Comparison of ENCODE assay signal across 15 mouse cellular contexts in genomic region chr10:62239270-62239669, GRCm38 (mm10). TPM values are rescaled to one million over a fixed set of nuclear protein-coding genes. Genes with fewer than 3 reads are reported as not detected.
DNase-seq lines count a peak whose midpoint lies in the region; ATAC-seq and TF ChIP-seq lines count a peak whose summit lies in the region.
"Had no signal": no experiment of that assay in that cellular context is flagged by ENCODE, and none has a peak within 500 bp of the region (broad histone marks: within the 10 kb centered on the region; RNA-seq: fewer than 3 reads in every experiment).

No protein-coding gene starts in this region.

- no peak overlapping the region for H3K4me3 ChIP-seq in left cerebral cortex, adult 2 months
- no peak overlapping the region for H3K4me3 ChIP-seq in forebrain, postnatal 0 days (ENCODE audit: low read depth, low read length)
- H3K4me3 ChIP-seq: embryonic facial prominence, embryonic 13.5 days; forebrain, embryonic 13.5 days; heart, embryonic 10.5 days had no signal

- no peak for ATAC-seq in forebrain, postnatal 0 days
- ATAC-seq: forebrain, embryonic 13.5 days had no signal

- peak; percentile 68 for DNase-seq in cerebellum, postnatal 10 days
- no peak for DNase-seq in cerebellum, adult 11-12 months
- no peak for DNase-seq in left cerebral cortex, adult 2 months (ENCODE audit: extremely low spot score in 1 of 2, low spot score in 2 of 2)
- DNase-seq in left cerebral cortex, postnatal 25 days (ENCODE audit: low spot score in 2 of 2), result no peak
- DNase-seq in kidney, adult 11 months, result peak; percentile 93
- DNase-seq in kidney, postnatal 36 days, result peak; percentile 84 to 91
- no peak for DNase-seq in spleen, adult 18-20 months
- no peak for DNase-seq in forebrain, postnatal 0 days
- DNase-seq: adrenal gland, postnatal 36 days; thymus, postnatal 25 days had no signal

- H3K4me2 ChIP-seq in forebrain, postnatal 0 days (ENCODE audit: low read depth), result no peak overlapping the region
- H3K4me2 ChIP-seq: embryonic facial prominence, embryonic 13.5 days; forebrain, embryonic 13.5 days had no signal

- intact Hi-C loops in left cerebral cortex, adult 2 months (cut with DNase I), result no loop called here
- intact Hi-C loops in left cerebral cortex, postnatal 25 days (cut with DNase I), result no loop called here

- peak overlapping the region; percentile 13; the same call in 1 of the 2 replicates for H3K27ac ChIP-seq in left cerebral cortex, adult 2 months
- H3K27ac ChIP-seq in forebrain, postnatal 0 days (ENCODE audit: low read depth, low read length), result no peak overlapping the region
- H3K27ac ChIP-seq: embryonic facial prominence, embryonic 13.5 days; forebrain, embryonic 13.5 days; heart, embryonic 10.5 days had no signal

- no peak overlapping the region for H3K9ac ChIP-seq in forebrain, postnatal 0 days
- H3K9ac ChIP-seq: embryonic facial prominence, embryonic 13.5 days; forebrain, embryonic 13.5 days had no signal

- TF ChIP-seq CTCF in left cerebral cortex, adult 2 months (IDR thresholded peaks at IDR 0.05), result no peak
- no peak for TF ChIP-seq CTCF in forebrain, postnatal 0 days (IDR thresholded peaks at IDR 0.05; ENCODE audit: low read depth)

- H3K9me3 ChIP-seq in forebrain, postnatal 0 days (ENCODE audit: low read length), result no peaks in the 10 kb centered on the region
- H3K9me3 ChIP-seq: embryonic facial prominence, embryonic 13.5 days; forebrain, embryonic 13.5 days; heart, embryonic 10.5 days had no signal

- H3K4me1 ChIP-seq in forebrain, postnatal 0 days (ENCODE audit: insufficient read depth), result no peaks in the 10 kb centered on the region
- H3K4me1 ChIP-seq: embryonic facial prominence, embryonic 13.5 days; forebrain, embryonic 13.5 days had no signal

- no peaks in the 10 kb centered on the region for H3K27me3 ChIP-seq in forebrain, postnatal 0 days (ENCODE audit: insufficient read depth, low read length)
- H3K27me3 ChIP-seq: embryonic facial prominence, embryonic 13.5 days; forebrain, embryonic 13.5 days had no signal

- no peaks in the 10 kb centered on the region for H3K36me3 ChIP-seq in forebrain, postnatal 0 days (ENCODE audit: insufficient read depth)
- H3K36me3 ChIP-seq: embryonic facial prominence, embryonic 13.5 days; heart, embryonic 10.5 days had no signal

- WGBS in forebrain, postnatal 0 days, result 45% methylated on average over 6 of the region's 6 CpGs

RNA-seq across cellular contexts. Expression of gene Tspan15, which starts 8.2 kb away (rescaled TPM):
- total RNA-seq in left cerebral cortex, adult 2 months (2021), result 10 to 100 TPM in 1 of 2 experiments, 1 to 10 TPM in 1; 8.5 to 10.4 TPM
- 10 to 100 TPM; 11.1 to 13.7 TPM for total RNA-seq in left cerebral cortex, postnatal 25 days (2021)
- 7.2 and 11.6 TPM in 2 replicates for total RNA-seq in forebrain, postnatal 0 days (2014; rRNA removed)
- 11.6 and 15.2 TPM in 2 replicates for polyA plus RNA-seq in forebrain, postnatal 0 days (2015; fragmentation: Nextera tagmentation; extraction: Ambion mirVana)

RNA-seq across cellular contexts. Expression of gene Tacr2, which starts 13.0 kb away (rescaled TPM):
- total RNA-seq in left cerebral cortex, adult 2 months (2021), result under 1 TPM in 1 of 2 experiments, not detected in 1; 0.34 TPM
- under 1 TPM; 0.16 to 0.18 TPM for total RNA-seq in left cerebral cortex, postnatal 25 days (2021)
- not detected in 2 replicates for total RNA-seq in forebrain, postnatal 0 days (2014; rRNA removed)
- polyA plus RNA-seq in forebrain, postnatal 0 days (2015; fragmentation: Nextera tagmentation; extraction: Ambion mirVana), result not detected in 2 replicates
- total RNA-seq: liver, adult 2 months; megakaryocyte-erythroid progenitor cell, adult 5-6 weeks had no signal
- polyA plus RNA-seq: embryonic facial prominence, embryonic 13.5 days; forebrain, embryonic 13.5 days; heart, embryonic 10.5 days; liver, adult 2 months had no signal

Comparison
In these comparisons a context has a peak if more than half of its experiments do, and no peak if none do; other contexts are left out.
1. DNase-seq: peak in cerebellum, postnatal 10 days (2 of 2), kidney, adult 11 months (single experiment) and kidney, postnatal 36 days (2 of 2); none in cerebellum, adult 11-12 months (single experiment), left cerebral cortex, adult 2 months (0 of 2), left cerebral cortex, postnatal 25 days (0 of 2), spleen, adult 18-20 months (0 of 2) and forebrain, postnatal 0 days (single experiment).